Mouse (Mus musculus): ENCODE data around the gene Dars. TPM values are rescaled to one million over a fixed set of nuclear protein-coding genes. Genes with fewer than 3 reads are reported as not detected.

Dars gene
- polyA plus RNA-seq, 2 experiments from 2014 or later = 113 to 153 TPM

DNA sequence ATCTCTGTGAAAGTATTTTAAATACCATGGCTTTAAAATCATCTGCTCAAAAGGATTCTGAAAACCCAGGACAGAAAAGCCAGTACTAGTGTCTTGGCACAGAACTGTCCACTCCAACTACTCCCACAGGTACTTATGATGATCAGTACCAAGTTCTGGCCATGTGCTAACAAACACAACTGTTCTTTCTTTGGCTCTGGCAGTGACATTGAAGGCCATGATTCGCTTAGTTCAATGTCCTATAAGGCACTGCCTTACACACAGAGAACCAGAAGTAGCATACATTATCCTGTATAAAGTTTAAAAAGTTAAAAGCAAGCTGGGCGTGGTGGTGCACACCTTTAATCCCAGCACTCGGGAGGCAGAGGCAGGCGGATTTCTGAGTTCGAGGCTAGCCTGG is 6.0 kb downstream of the Dars start:
- no peak for ATAC-seq

DNA sequence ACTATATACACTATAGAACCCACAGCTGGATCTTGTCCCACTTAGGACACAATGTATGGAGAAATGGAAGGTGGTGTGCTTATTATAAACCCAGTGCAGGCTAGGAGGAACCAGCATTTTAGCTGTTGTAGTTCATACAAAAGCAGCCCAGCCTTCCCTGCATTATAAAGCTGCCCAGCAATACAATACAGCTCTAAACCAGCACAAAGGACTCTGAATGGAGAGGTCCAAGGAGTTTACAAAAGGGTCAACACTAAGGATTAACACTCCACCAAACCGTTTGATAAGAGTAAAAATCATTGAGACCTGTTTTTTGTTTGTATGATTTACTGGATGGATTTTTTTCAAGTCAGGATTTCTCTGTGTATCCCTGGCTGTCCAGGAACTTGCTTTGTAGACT is 10.3 kb downstream of the Dars start:
- no peak for ATAC-seq

- ATAC-seq = no peak
Measured at GRCm38 (mm10) chr1:128405675-128406074, 11.5 kb downstream of the Dars start.

GRCm38 (mm10) chr1:128405041-128405481 is 12.1 kb downstream of the Dars start:
- peak; percentile 40 for ATAC-seq

DNA sequence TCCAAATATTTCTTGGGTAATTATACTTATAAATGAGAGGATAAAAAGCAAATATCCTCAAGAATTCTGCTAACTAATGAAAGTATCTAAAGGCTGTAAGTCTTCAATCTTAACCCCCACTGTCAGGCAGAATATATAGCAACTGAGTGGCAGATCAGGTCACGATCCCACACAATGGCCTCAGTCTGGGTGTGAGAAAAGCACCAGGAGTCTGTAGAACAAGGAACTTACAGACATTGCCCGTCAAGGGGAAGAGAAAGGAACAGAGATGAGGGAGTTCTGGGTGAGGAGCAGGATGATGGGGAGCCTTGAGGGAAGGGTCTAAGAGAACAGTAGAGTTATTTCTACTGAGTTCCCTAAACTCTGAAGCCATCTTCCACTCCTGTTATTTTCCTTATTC is 16.2 kb downstream of the Dars start:
- ATAC-seq = no peak

DNA sequence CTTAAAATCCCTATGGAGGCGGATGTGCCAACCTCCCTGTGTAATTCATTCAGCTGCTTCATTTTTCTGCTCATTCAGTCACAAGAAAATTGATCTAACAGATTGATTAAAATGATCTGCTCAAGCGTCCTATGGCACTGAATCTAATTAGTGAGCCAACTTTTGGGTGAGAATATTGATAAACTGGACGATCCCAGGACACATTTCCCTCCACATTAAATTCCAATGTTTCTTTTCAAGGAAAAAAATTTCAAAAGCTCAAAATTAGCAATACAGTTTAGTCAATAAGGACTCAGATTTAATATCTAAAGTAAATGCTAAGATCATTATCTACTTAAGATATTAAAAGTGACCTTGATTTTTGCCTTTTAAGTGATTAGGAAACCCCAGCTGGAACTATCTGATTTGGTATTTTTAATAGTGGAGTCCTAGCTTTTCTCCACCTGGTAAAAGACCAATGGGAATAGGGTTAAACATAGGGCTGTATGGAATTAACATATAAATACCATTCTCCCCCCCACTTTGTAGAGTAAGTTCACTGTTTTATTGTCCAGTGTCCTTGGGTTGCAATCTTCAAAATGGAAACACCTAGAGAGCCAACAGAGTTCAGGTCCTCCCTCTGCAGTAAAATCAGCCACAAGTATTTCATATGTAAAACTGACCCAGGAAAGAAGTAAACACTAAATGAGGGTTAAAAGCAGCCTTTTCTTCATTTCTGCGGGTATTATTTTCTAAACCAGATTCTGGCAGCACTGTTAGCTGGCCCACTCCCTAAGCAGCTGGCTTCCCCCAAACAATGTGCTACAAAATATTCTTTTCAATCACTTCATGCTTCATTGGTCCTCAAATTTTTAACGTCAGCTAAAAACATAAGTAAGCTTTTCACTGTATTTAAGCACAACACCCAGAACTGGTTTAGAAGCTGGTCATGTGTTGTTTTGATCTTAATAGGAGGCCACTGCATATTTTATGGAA is 16.9 kb downstream of the Dars start:
- ATAC-seq = no peak

- ATAC-seq = peak; percentile 97
Measured at GRCm38 (mm10) chr1:128398738-128399445, 18.3 kb downstream of the Dars start.

- no peak for ATAC-seq
Measured at GRCm38 (mm10) chr1:128394657-128395056, 22.5 kb downstream of the Dars start.

DNA sequence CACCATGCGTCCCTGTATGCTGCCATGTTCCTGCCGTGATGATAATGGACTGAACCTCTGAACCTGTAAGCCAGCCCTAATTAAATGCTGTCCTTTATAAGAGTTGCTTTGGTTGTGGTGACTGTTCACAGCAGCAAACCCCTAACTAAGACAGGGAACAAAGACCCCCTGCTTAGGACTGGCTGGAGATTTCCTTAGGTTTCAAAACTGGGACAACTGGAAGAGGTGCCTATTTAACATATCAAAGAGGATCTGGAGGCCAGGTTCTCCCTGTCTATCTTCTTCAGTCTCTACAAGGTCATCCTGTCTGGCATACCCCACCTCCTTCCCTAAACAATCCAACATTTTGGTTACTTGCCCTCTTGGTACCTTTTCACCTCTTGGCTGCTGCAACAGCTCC is 24.8 kb downstream of the Dars start:
- ATAC-seq = no peak

- ATAC-seq = peak; percentile 66
Measured at GRCm38 (mm10) chr1:128386487-128386886, 30.7 kb downstream of the Dars start.

DNA sequence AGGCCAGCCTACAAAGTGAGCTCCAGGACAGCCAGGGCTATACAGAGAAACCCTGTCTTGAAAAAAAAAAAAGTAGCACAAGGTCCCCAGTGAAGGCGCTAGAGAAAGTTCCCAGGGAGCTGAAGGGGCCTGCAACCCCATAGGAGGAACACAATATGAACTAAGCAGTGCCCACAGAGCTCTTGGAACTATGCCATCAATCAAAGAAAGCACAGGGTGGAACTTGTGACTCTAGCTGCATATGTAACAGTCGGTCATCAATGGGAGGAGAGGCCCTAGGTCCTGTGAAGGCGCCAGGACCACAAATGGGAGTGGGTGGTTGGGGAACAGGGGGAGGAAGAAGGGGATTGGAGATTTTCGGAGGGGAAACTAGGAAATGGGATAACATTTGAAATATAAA is 40.3 kb downstream of the Dars start:
- ATAC-seq = no peak

DNA sequence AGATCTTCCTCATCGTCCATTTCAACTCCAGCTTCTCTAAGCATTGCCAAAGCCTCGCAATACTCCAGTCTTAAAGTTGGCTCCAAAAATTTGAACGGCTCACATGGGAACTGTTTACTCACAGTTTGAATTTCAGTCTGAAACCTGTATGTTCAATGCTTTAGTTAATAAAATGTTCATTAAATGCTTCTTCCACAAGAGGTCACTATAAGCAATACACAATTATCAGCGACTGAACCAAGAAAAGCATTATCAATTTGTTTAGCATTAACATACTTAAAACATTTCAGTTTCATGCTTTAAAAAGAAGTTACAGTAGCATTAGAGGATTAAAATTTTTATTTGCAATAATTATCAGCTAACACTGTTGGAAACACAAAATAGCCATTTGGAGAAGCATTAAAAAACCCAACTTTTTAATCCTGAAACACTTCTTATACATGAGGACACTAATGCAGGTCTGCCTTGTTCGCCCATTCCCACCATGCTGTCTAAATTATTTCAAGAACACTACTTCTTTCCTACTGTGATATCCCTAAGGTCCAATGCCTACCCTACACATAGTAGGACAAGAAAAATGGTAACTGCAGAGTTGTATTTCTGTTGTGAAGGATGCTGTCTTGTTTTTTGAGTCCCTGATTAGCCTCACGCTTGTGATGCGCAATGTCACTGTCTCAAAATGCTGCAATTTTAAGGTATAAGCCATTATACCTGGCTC is 44.9 kb downstream of the Dars start:
- no peak for ATAC-seq

- ATAC-seq = peak; percentile 78
Measured at GRCm38 (mm10) chr1:128368732-128369441, 48.3 kb downstream of the Dars start.

DNA sequence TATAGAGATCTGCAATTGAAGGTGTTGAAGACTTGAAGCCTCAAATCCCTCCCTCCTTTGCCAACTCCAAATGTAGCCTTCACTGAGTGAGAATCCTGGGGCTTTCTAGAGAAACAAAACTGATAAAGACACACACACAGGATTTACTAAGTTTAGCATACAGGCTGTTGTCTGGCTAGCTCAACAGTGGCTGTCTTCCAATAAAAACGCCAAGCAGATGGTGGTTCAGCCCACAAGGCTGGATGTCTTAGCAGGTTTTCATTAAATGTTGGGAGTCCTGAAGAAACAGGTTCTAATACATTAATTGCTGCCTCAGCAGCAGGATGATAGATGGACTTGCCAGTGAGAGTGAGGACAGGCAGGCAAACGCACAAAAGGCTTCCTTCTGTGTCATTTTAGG is 56.6 kb downstream of the Dars start:
- ATAC-seq = no peak

GRCm38 (mm10) chr1:128359554-128360376 is 57.4 kb downstream of the Dars start, which contains the start of gene Mcm6:
TSS of gene Mcm6 (minus strand) at chr1:128359664.
- peak; percentile 94 for ATAC-seq

DNA sequence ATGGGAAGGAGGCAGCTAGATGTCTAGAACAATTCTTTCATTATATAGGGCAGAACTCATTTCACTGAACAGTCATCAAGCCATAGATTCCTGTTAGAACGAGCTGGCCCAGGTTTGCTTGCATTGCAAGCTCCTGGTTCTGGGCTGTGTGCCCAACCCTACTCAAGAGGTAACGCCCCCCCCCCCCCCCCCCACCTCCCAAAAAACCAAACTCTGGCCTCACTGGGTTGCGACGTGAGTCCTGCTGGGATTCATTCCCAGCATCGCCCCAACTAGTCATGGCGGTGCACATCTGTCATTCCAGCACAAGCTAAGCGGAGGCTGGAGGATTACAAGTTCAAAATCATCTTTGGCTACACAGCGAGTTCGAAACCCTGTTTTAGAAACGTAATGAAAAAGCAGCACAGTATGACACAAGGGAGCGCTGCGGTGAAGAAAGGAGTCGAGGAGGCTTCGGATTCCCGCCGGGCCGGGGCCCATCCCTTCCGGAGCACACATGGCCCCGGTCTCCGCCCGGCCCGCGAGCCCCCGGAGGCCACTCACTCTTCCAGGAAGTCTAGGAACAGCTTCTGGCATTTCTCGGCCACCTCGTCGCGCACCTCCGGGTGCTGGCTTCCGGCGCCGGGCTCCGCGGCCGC is 58.1 kb downstream of the Dars start:
- peak; percentile 44 for ATAC-seq

DNA sequence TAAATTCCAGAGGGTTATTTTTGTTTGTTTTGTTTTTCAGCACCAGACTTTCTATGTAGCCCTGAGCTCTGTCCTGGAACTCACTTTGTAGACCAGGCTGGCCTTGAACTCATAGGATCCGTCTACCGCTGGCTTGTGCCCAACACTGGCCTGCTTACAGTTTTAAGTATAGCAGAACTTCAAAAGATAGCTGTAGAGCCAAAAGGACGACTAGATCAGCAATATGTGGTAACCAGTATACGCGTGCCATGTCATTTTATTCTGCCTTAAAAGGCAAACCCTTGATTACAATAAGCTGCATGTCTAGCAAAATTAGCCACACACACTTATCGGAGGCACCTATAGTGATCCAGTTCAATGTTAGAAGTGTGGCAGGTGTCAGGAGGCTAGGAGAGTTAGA is 58.9 kb downstream of the Dars start:
- no peak for ATAC-seq

- ATAC-seq = peak; percentile 15
Measured at GRCm38 (mm10) chr1:128357452-128357851, 59.7 kb downstream of the Dars start.

GRCm38 (mm10) chr1:128353092-128353491 is 64.1 kb downstream of the Dars start:
- ATAC-seq = no peak

DNA sequence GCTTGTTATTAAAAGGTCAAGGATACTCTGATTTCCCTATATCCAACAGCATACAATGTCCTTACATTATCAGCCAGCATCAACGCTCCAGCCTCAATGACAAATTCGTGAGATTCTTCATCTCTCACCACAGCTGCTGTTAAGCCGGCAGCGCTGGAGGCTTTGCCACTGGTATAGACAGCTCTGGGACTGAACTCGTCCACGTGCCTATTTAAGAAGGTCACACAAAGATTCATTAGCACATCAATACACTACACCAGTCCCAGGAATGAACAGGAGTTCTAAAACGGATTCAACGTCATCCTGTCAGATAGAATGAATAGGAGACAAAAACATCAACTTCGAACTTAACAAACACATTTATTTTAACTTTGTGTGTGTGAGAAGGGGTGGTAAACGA is 72.9 kb downstream of the Dars start:
- no peak for ATAC-seq

All from activated CD4-positive, CD25-positive, alpha-beta regulatory T cell, adult 4 months (primary cell).